Mouse (Mus musculus) liver, embryonic 14.5 days (tissue): ENCODE measurements around the gene Timp2.

ENCODE experiments used
- CTCF ChIP-seq: IDR thresholded peaks from 2 replicates; pipeline ENCODE4 v1.5.1; 2016; ENCODE audit warnings: antibody characterized with exemption, low read depth, control low read depth
- EP300 ChIP-seq: IDR thresholded peaks from 2 replicates; pipeline ENCODE4 v1.6.1; 2016; ENCODE audit warnings: antibody characterized with exemption, low read depth

GRCm38 (mm10) chr11:118254159-118254951 lies 101.2 kb downstream of the Timp2 start:
- TF ChIP-seq EP300 = no peak
- TF ChIP-seq CTCF = no peak
